Mouse (Mus musculus) liver, embryonic 15.5 days (tissue): ENCODE measurements around the gene Raf1. TPM values are rescaled to one million over a fixed set of nuclear protein-coding genes. Genes with fewer than 3 reads are reported as not detected.

ENCODE experiments used
- ATAC-seq: fragments of 200-750 bp; cut with Nextera tagmentation; 2 replicates; pipeline ENCODE4 v1.8.0; 2017; ENCODE audit warnings: moderate number of reproducible peaks, mild to moderate bottlenecking, moderate library complexity; ENCODE audit not compliant: insufficient read depth
- H3K27ac ChIP-seq: fragments of 300-500 bp; sonication (generic); replicated peaks from 2 replicates; pipeline ENCODE4 v1.5.1; 2015; ENCODE audit warnings: mild to moderate bottlenecking, inconsistent platforms
- H3K27me3 ChIP-seq: fragments of 300-500 bp; sonication (generic); 2 replicates; pipeline ENCODE4 v1.6.1; 2015; ENCODE audit warnings: mild to moderate bottlenecking, inconsistent platforms
- H3K36me3 ChIP-seq: fragments of 300-500 bp; sonication (generic); replicated peaks from 2 replicates; pipeline ENCODE4 v1.6.1; 2015; ENCODE audit warnings: moderate library complexity, mild to moderate bottlenecking, inconsistent platforms
- H3K4me1 ChIP-seq: fragments of 300-500 bp; sonication (generic); replicated peaks from 2 replicates; pipeline ENCODE4 v1.6.1; 2015; ENCODE audit warnings: inconsistent platforms
- H3K4me2 ChIP-seq: fragments of 300-500 bp; sonication (generic); 2 replicates; pipeline ENCODE4 v1.6.1; 2015; ENCODE audit warnings: moderate library complexity, mild to moderate bottlenecking, inconsistent platforms
- H3K4me3 ChIP-seq: fragments of 300-500 bp; sonication (generic); replicated peaks from 2 replicates; pipeline ENCODE4 v1.5.1; 2015; ENCODE audit warnings: mild to moderate bottlenecking, inconsistent platforms
- H3K9ac ChIP-seq: fragments of 300-500 bp; sonication (generic); 2 replicates; pipeline ENCODE4 v1.6.1; 2015; ENCODE audit warnings: moderate library complexity, mild to moderate bottlenecking, inconsistent platforms
- H3K9me3 ChIP-seq: fragments of 300-500 bp; sonication (generic); replicated peaks from 2 replicates; pipeline ENCODE4 v1.6.1; 2016; ENCODE audit warnings: inconsistent platforms
- WGBS: fragments of 180-500 bp; shearing (Covaris S2); methylation state at CpG from one replicate; pipeline ENCODE4 v1.1.7; 2015; ENCODE audit warnings: mixed read lengths; ENCODE audit not compliant: insufficient replicate concordance; 5-methylcytosine and 5-hydroxymethylcytosine counted together
- polyA plus RNA-seq: library from polyadenylated mRNA; unstranded; fragments of >200 nt; fragmentation: Nextera tagmentation; extraction: Ambion mirVana; gene quantifications from 2 replicates; pipeline ENCODE4 v1.2.1, GENCODE M21; 2015

Raf1 gene
- polyA plus RNA-seq, 1 experiment from 2014 or later, result 36.1 TPM

DNA sequence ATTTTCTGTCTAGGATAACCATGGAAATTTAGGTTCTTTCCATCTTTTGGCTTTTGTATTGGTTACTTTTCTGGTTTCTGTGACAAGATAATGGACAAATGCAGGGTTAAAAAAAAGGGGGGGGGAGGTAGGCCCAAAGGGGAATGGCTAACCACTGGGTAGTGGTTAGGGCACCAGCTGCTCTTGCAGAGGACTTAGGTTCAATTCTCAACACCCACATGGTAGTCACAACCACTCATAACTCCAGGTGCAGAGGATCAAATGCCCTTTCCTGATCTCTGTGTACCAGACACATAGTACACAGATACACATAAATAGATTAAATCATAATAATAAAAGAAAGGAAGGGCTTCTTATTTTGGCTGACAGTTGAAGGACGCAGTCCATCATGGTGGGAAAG is 1.6 kb upstream of the Raf1 start:
- Histone ChIP-seq H3K4me2 (no peak overlapping the region), H3K27ac (no peak overlapping the region), H3K9me3 (no peaks in the 10 kb centered on the region), H3K27me3 (no peaks in the 10 kb centered on the region), H3K36me3 (0 out of 2 replicates have a peak, but pooled peaks cover under 1% of the 10 kb centered on the region), H3K4me3 (no peak overlapping the region), H3K9ac (no peak overlapping the region), H3K4me1 (peaks cover 34% of the 10 kb centered on the region)
- WGBS, result 87% methylated on average over 1 of the region's 1 CpGs
- ATAC-seq, result no peak

DNA sequence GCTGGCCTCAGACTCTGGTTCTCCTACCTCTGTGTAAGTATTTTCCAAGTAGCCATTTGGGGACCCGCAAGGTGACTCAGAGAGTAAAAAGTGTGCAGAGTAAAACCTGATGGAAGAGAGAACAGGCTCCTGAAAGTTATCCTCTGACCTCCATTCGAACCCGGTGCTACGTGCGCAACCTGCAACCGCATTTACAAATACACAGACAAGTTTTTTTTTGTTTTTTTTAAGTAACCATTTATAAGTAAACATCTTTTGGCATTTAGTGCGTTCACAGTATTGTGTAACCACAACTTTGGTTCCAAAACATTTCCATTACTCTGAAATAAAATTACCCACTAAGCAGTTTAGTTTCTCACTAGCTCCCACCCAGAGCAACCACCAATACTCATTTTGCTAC is 1.0 kb upstream of the Raf1 start:
- no peak for ATAC-seq
- Histone ChIP-seq H3K9me3 (no peaks in the 10 kb centered on the region), H3K4me2 (peak overlapping the region; percentile 84), H3K4me1 (peaks cover 39% of the 10 kb centered on the region), H3K36me3 (0 out of 2 replicates have a peak, but pooled peaks cover 4% of the 10 kb centered on the region), H3K27me3 (no peaks in the 10 kb centered on the region), H3K27ac (peak overlapping the region; percentile 95; the same call in 1 of the 2 replicates), H3K9ac (peak overlapping the region; percentile 90), H3K4me3 (peak overlapping the region; percentile 85)
- 92% methylated on average over 7 of the region's 7 CpGs for WGBS

DNA sequence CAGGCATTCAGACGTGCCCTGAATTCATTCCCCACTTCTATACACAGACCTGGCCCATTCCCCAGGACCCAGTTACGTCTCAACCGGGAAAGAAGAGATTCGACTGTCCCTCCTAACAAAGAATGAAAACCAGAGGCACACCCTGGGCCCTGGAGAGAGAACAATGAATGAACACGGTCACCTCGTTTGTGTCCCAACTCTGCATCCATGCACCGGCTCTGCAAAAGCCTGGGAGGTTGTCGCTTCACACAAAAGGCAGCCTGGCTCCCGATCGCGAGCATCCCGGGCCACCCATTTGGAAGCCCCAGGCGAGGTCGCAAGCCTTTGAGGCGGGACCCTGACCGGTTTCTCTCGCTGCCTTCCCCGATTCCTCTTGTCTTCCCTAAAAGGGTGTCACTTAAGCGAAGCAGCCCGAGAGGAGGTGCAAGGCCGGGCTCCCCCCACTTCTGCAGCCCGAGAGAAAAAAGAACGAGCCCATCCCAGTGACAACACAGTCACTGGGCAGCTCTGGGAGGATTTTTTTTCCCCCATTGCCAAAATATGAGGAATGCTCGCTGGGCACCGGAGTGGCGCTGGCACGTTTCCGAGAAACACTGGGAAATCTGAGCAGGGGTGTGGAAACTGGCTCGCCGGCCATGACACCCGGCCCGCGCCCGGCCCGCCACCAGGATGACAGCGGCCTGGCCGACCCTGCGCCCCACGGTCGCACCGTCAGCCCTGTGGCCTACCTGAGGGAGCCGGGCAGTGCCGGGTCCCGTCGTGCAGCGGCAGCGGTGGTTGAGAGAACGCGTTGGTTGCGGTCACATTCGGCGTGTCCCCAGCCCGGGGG is 713 bp downstream of the Raf1 start:
- Histone ChIP-seq H3K9me3 (no peaks in the 10 kb centered on the region), H3K27me3 (no peaks in the 10 kb centered on the region), H3K4me2 (peak overlapping the region; percentile 84), H3K4me1 (peaks cover 49% of the 10 kb centered on the region), H3K9ac (peak overlapping the region; percentile 90), H3K36me3 (0 out of 2 replicates have a peak, but pooled peaks cover 4% of the 10 kb centered on the region), H3K27ac (peak overlapping the region; percentile 95), H3K4me3 (peak overlapping the region; percentile 85)
- ATAC-seq, result peak; percentile 54
- WGBS, result under 1% methylated on average over 53 of the region's 53 CpGs

DNA sequence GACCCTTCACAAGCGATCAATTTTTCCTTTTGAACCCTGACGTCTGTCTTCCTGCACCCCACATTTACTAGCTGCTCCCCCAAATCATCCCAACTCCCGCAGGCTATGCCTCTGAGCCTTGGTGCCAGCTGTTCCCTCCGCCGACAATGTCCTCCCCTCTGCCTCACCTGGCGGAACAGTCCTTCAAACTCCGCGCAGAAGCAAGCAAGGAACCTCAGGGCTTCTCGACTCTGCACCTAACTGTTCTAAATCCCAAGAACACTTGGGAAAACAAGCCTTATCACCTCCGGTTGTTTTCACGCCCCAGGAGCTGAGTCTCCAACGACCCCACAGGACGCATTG is 1.3 kb downstream of the Raf1 start:
- Histone ChIP-seq H3K9me3 (no peaks in the 10 kb centered on the region), H3K27me3 (no peaks in the 10 kb centered on the region), H3K4me3 (peak overlapping the region; percentile 85), H3K4me2 (peak overlapping the region; percentile 84), H3K4me1 (peaks cover 49% of the 10 kb centered on the region), H3K9ac (peak overlapping the region; percentile 90), H3K27ac (peak overlapping the region; percentile 95), H3K36me3 (0 out of 2 replicates have a peak, but pooled peaks cover 4% of the 10 kb centered on the region)
- ATAC-seq, result no peak
- under 1% methylated on average over 13 of the region's 13 CpGs for WGBS

DNA sequence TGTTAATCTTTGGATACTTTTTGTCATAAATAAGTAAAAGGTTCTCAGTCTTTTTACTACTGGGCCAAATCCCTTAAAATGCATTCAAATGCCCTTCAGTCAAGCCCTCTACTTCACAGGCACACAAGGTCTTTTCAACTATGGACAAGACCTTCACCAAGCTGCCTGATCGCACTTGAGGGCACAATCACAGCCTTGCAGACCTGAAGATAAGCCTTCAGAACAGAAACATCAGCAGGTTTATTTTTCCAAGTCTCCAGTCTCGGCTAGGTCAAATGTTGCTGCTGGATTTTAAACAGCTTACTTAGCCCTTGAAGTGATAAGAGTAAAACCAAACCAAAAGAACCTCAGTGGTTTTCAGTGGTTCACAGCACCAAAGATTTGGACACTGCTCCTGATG is 2.1 kb downstream of the Raf1 start:
- H3K4me1 ChIP-seq, result peaks cover 52% of the 10 kb centered on the region
- no peak for ATAC-seq
- H3K4me3 ChIP-seq, result peak overlapping the region; percentile 85
- peak overlapping the region; percentile 90; the same call in 1 of the 2 replicates for H3K9ac ChIP-seq
- H3K27ac ChIP-seq, result no peak overlapping the region; the same call in 1 of the 2 replicates
- WGBS, result 10% methylated on average over 2 of the region's 2 CpGs
- H3K4me2 ChIP-seq, result peak overlapping the region; percentile 84
- 0 out of 2 replicates have a peak, but pooled peaks cover 4% of the 10 kb centered on the region for H3K36me3 ChIP-seq
- no peaks in the 10 kb centered on the region for H3K9me3 ChIP-seq
- no peaks in the 10 kb centered on the region for H3K27me3 ChIP-seq

DNA sequence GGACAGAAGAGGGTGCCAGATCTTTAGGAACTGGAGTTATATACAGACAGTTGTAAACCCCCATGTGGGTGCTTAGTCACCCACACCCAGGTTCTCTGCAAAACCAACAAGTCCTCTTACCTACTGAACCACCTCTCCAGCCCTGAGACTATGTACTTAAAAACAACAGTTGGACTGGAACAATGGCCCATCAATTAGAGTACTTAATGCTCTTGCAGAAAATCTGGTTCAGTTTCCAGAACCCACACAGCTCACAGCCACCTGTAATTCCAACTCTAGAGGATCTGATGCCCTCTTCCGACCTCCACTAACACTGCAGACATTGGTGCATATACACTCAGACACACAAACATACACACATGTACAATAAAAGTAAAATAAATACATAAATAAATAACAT is 3.7 kb downstream of the Raf1 start:
- Histone ChIP-seq H3K9me3 (no peaks in the 10 kb centered on the region), H3K27me3 (no peaks in the 10 kb centered on the region), H3K27ac (no peak overlapping the region), H3K4me3 (no peak overlapping the region), H3K36me3 (0 out of 2 replicates have a peak, but pooled peaks cover 4% of the 10 kb centered on the region), H3K4me2 (0 out of 2 replicates have a peak overlapping the region, but pooled peaks have one; percentile 5), H3K9ac (no peak overlapping the region), H3K4me1 (peaks cover 54% of the 10 kb centered on the region)
- ATAC-seq, result no peak
- 81% methylated on average over 1 of the region's 1 CpGs for WGBS

DNA sequence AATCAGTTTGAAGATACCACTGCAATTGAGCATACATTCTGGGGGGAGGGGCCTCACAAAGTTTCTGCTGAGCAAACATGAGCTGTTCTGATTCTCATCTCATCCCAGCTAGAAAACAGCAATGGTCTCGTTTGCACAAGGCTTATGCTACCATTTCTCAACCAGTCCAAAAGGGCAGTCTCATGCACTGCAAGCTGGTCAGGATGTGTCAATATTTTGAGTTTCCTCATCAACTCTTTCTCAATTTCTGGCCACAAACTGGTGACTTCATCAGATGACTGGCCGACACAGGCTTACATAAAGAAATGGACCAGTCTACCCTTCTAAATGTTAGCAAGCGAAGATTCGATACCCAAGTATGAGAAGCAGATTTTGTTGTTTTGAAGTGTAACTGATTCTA is 9.8 kb downstream of the Raf1 start:
- peak overlapping the region; percentile 75 for H3K27ac ChIP-seq
- WGBS, result 48% methylated on average over 4 of the region's 4 CpGs
- peaks cover 63% of the 10 kb centered on the region for H3K4me1 ChIP-seq
- H3K9ac ChIP-seq, result no peak overlapping the region
- H3K4me3 ChIP-seq, result no peak overlapping the region
- no peak overlapping the region for H3K4me2 ChIP-seq
- H3K9me3 ChIP-seq, result no peaks in the 10 kb centered on the region
- H3K27me3 ChIP-seq, result no peaks in the 10 kb centered on the region
- 0 out of 2 replicates have a peak, but pooled peaks cover 8% of the 10 kb centered on the region for H3K36me3 ChIP-seq
- ATAC-seq, result peak; percentile 81

DNA sequence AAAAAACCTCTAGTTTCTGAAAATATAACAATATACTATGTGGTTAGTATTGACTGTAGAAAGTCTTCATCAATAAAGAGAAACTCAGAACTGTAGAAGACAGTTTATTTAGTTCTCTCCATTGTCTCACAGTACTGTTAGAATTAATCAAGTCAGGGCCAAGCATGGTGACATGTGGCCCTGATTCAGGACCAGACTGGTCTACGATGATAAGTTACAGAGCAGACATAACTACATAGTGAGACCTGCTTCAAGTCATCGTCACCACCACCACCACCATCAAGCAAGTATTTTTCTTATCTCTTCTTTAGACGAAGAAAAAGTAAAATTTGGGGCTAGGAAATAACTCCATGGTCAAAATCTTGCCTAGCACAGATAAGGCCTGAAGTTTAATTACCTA is 12.2 kb downstream of the Raf1 start:
- no peak overlapping the region for H3K9ac ChIP-seq
- H3K4me3 ChIP-seq, result no peak overlapping the region
- H3K27ac ChIP-seq, result no peak overlapping the region
- WGBS, result 23% methylated on average over 3 of the region's 3 CpGs
- H3K4me1 ChIP-seq, result peaks cover 71% of the 10 kb centered on the region
- H3K9me3 ChIP-seq, result no peaks in the 10 kb centered on the region
- no peak for ATAC-seq
- 0 out of 2 replicates have a peak, but pooled peaks cover 12% of the 10 kb centered on the region for H3K36me3 ChIP-seq
- no peak overlapping the region for H3K4me2 ChIP-seq
- H3K27me3 ChIP-seq, result no peaks in the 10 kb centered on the region

DNA sequence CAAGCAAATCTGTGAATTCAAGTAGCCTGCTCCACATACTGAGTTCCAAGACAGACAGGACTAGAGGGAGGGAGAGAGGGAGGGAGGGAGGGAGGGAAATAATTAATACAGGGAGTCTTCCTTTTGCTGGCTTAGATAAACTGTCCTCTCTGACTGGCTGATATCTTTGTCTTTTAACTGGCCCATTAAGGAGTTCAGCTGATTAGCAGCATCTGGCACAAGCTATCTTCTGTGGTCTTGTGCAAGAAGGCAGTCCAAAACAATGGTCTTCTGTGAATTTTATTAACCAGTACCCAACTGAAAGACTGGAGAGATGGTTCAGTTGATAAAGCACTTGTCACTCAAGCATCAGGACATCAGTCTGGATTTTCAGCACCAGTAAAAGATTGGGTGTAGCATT is 17.6 kb downstream of the Raf1 start:
- Histone ChIP-seq H3K9me3 (no peaks in the 10 kb centered on the region), H3K4me1 (peaks cover 84% of the 10 kb centered on the region), H3K36me3 (0 out of 2 replicates have a peak, but pooled peaks cover 7% of the 10 kb centered on the region), H3K4me3 (no peak overlapping the region), H3K27ac (peak overlapping the region; percentile 45; the same call in 1 of the 2 replicates), H3K27me3 (no peaks in the 10 kb centered on the region), H3K9ac (no peak overlapping the region), H3K4me2 (0 out of 2 replicates have a peak overlapping the region, but pooled peaks have one; percentile 0)
- ATAC-seq, result peak; percentile 74

DNA sequence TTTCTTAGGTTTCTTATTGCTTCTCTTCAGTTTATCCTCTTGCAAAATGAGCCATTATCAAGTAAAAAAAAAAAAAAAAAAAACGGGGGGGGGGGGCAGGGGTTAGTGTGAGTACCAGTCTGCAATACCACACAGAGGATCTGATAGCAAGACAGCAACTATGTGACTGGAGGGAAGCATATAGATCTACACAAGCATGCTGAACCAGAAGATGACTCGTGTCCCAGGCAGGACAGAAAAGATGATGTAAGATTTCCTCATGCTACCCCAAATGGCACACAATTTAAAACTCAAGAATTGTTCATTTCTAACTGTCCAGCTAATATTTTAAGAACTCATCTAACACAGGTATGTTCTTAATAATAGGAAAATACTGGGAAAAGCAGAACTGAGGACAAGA is 22.5 kb downstream of the Raf1 start:
- 8% methylated on average over 2 of the region's 2 CpGs for WGBS
- H3K27ac ChIP-seq, result no peak overlapping the region
- H3K36me3 ChIP-seq, result no peaks in the 10 kb centered on the region

DNA sequence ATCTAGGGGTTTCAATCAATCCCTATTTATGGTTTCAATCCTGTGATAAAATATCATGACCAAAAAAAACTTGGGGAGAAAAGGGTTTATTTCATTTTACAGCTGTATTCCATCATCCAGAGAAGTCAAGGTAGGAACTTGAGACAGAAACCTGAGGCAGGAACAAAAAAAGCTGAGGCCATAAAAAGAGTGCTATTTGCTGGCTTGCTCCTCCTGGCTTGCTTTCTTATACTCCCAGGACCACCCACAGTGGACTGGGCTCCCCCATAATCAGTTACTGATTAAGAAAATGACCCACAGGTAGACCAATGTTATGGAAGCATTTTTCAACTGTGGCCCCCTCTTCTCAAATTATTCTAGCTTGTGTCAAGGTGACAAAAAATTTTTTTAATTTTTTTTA is 24.7 kb downstream of the Raf1 start:
- H3K36me3 ChIP-seq, result no peaks in the 10 kb centered on the region
- peak overlapping the region; percentile 80 for H3K27ac ChIP-seq
- peak overlapping the region; percentile 45; the same call in 1 of the 2 replicates for H3K4me2 ChIP-seq
- H3K9ac ChIP-seq, result no peak overlapping the region
- no peak for ATAC-seq
- H3K9me3 ChIP-seq, result no peaks in the 10 kb centered on the region
- no peak overlapping the region for H3K4me3 ChIP-seq
- H3K27me3 ChIP-seq, result no peaks in the 10 kb centered on the region
- peaks cover 76% of the 10 kb centered on the region for H3K4me1 ChIP-seq

More for the DNA sequence above, 22.5 kb downstream of the Raf1 start:
- no peak overlapping the region for H3K9ac ChIP-seq
- no peak for ATAC-seq
- no peak overlapping the region for H3K4me3 ChIP-seq
- no peaks in the 10 kb centered on the region for H3K27me3 ChIP-seq
- H3K4me1 ChIP-seq, result peaks cover 85% of the 10 kb centered on the region
- H3K9me3 ChIP-seq, result no peaks in the 10 kb centered on the region
- H3K4me2 ChIP-seq, result no peak overlapping the region
